Mouse (Mus musculus) WW6 (cell line): Measurements from ENCODE around the gene Mff.

Experiments
- DNase-seq: peaks from one replicate; pipeline ENCODE4 v3.0.0-alpha.2; 2013; ENCODE audit warnings: low read depth, low spot score

Mff gene

GRCm38 (mm10) chr1:82724339-82725025 lies at the start of gene Mff:
TSS of gene Mff (plus strand) at chr1:82724890.
- DNase-seq: peak; percentile 81

DNA sequence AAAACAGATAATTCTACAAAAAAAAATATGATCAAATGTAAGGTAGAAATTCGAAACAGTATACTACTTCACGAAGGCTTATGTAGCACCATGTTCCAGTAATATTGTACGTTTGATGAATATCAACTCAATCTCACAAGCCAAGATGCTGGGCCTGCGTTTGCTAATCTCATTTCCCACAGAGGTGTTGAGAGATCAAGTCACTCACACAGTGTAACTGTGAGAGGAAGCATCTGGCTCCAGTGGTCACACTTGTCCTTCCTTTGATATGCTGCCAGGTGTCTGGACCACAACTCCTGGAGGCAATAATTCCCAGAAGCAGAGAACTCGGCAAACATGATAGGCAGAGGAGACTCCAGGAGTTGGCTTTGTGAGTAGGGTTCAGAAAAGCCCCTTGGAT lies 38.4 kb upstream of the Mff start:
- no peak for DNase-seq

DNA sequence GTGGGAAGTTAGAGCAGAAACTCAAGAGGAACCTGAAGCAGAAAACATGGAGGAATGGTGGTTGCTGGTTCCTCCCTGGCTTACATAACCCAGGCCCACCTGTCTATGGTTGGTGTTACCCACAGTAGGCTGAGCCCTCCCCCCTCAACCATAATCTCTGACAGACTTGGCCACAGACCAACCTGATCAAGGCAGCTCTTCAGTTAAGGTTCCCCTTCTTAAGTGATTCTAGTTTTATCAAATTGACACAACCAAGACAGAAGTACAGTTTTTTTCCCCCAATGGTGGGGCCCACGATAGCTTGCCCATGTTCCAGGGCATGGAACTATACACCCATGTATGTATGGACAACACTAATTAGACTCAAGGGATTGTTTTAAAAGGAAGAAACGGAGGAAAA lies 37.8 kb upstream of the Mff start:
- no peak for DNase-seq

GRCm38 (mm10) chr1:82687931-82688330 lies 36.8 kb upstream of the Mff start:
- no peak for DNase-seq

DNA sequence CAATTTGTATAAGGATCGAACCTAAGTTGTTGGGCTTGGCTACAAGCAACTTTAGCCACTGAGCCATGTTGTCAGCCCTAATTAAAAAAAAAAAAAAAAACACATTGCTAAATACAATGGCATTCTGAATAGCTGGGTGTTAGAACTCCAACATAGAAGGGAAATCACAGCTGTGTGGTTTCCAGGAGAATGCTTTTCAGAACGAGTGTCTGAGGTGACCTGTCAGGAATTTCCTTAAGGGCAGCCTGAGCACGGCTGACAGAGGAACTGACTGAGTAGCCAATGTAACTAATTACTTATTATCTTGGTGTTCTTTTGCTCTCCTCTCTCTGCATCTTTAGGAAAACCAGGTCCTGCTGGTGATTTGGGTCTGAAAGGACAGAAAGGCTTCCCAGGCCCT lies 28.8 kb upstream of the Mff start:
- no peak for DNase-seq

- DNase-seq: no peak
Measured at GRCm38 (mm10) chr1:82717816-82718512, 6.7 kb upstream of the Mff start.

GRCm38 (mm10) chr1:82725026-82725874 lies 560 bp downstream of the Mff start:
- DNase-seq: no peak

- no peak for DNase-seq
Measured at GRCm38 (mm10) chr1:82725875-82726185, 1.1 kb downstream of the Mff start.

- no peak for DNase-seq
Measured at GRCm38 (mm10) chr1:82726482-82726881, 1.8 kb downstream of the Mff start.

DNA sequence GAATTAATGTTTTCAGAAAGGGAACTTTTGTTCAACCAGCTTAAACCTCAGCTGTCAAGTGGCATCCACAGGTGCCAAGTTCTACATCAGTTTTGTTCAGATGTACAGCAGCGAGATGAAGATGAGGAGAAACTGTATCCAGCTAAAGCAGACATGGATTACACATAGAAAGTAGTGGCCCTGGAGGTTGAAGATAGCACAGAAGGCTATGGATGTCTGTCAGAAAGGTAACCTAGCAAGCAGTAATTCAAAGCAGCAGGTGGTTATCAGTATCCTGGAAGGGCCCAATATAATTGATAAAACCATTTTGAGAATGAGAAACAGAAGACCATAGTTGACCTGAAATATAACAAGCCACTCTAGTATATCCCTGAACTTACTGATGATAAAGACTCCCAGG lies 8.7 kb downstream of the Mff start:
- DNase-seq: no peak

GRCm38 (mm10) chr1:82738066-82738465 lies 13.4 kb downstream of the Mff start:
- DNase-seq: no peak

GRCm38 (mm10) chr1:82741539-82741938 lies 16.8 kb downstream of the Mff start:
- DNase-seq: no peak

- DNase-seq: no peak
Measured at GRCm38 (mm10) chr1:82743962-82744361, 19.3 kb downstream of the Mff start.

DNA sequence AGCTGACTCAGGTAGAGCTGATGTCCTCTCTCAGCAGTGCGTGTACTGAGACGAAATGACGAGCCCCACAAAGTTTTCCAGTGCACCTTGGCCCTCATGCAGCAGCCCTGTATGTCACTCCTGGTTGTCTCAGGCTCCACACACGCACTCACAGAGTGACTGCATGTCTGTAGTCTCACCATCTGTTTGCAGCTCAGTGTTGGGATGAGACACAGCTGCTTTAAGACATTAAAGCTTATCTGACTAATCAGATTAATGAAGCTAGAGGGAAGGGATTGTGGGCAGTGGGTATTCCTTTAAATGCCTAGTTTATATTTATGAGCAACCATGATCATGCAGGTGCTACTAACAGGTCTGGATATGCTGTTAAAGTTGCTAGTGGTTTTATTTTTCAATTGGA lies 21.7 kb downstream of the Mff start:
- DNase-seq: no peak

- DNase-seq: no peak
Measured at GRCm38 (mm10) chr1:82747714-82748452, 23.2 kb downstream of the Mff start.

- DNase-seq: peak; percentile 24
Measured at GRCm38 (mm10) chr1:82759520-82759919, 34.8 kb downstream of the Mff start.

- DNase-seq: no peak
Measured at GRCm38 (mm10) chr1:82761454-82762169, 36.9 kb downstream of the Mff start.

- no peak for DNase-seq
Measured at GRCm38 (mm10) chr1:82762274-82762673, 37.6 kb downstream of the Mff start.

GRCm38 (mm10) chr1:82766227-82766626 lies 41.5 kb downstream of the Mff start:
- DNase-seq: no peak

DNA sequence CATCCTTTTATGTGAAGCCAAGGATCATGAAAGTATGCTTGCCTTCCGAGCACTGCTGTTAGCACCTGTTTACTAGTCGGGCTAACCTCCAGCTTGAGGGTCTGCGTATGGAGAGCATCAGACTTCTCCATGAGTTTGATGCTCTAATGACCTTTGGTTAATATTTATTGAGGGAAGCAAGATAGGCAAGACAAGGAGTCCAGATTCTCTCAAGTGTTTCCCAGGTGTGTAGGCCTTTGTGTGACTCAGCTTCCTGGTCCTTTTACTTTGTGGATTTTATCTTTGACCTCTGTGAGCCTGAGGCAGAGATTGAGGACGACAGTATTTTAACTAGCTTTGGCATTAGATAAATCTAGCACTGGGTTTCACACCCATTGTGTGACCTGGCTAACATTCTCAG lies 42.0 kb downstream of the Mff start:
- no peak for DNase-seq

DNA sequence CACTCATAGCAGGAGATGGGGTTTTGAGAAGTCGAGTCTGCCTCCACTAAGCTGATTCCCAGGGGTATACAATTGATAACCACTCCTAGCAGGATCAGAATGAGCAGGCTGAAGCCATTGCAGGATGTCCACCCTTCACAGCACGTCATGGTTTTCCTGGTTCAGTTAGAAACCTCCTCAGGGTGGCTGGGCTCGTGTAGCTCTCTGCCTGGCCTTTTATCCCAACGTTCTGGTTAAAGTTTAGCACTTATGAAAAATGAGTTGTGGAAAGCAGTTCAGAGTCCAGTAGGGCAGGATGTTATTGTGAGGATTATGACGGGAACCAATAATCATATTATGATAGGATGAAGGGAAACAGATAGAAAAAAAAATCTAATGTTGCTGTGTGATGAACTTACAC lies 43.6 kb downstream of the Mff start, which contains the start of gene Tm4sf20:
Gene Tm4sf20, minus strand, starts transcription at position 193 of the 400 bp plus-strand sequence.
- no peak for DNase-seq
